Mouse (Mus musculus): Measurements from ENCODE around the gene Tnrc18.

Tnrc18 gene

GRCm38 (mm10) chr5:142723520-142724133, 93.8 kb downstream of the Tnrc18 start:
- no peak for DNase-seq (ENCODE audit: low spot score)

- no peak for DNase-seq (ENCODE audit: low spot score)
Measured at GRCm38 (mm10) chr5:142719897-142720296, 97.6 kb downstream of the Tnrc18 start.

DNA sequence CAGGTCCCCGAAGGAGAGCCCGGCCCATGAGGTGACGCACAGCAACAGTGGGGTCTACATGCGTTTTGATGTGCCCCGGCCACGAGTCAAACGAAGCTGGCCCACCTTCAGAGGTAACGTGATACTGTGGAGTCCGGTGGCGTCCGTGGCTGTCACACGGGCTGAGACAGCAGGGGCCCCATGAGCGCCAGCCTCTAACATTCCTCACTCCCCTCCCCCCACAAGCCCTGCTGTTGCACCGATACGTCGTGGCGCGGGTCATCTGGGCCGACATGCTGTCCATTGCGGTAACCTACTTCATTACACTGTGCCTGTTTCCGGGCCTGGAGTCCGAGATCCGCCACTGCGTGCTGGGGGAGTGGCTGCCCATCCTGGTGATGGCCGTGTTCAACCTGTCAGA, 99.0 kb downstream of the Tnrc18 start:
- DNase-seq (ENCODE audit: low spot score) = no peak

GRCm38 (mm10) chr5:142718037-142718436, 99.4 kb downstream of the Tnrc18 start:
- DNase-seq (ENCODE audit: low spot score) = no peak

DNA sequence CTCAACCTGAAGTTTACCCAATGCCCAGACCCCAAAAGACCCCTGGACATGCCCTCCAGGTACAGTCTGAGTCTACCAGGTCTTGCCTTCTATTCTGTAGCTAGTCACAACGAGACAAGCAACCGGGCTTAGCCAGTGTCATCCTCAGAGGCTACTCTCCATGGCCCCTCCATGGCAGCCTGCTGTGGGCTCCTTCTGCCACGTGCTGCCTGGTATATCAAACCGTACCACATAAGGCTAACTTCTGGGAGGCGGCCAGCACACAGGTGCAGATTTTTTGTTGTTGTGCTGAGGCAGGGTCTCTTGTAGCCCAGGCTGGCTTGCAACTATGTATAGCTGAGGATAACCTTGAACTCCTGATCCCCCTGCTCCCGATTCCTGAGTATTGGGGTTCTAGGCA, 101.4 kb downstream of the Tnrc18 start:
- DNase-seq (ENCODE audit: low spot score) = no peak

GRCm38 (mm10) chr5:142715059-142715458, 102.4 kb downstream of the Tnrc18 start:
- DNase-seq (ENCODE audit: low spot score) = no peak

- no peak for DNase-seq (ENCODE audit: low spot score)
Measured at GRCm38 (mm10) chr5:142713966-142714365, 103.5 kb downstream of the Tnrc18 start.

- DNase-seq (ENCODE audit: low spot score) = no peak
Measured at GRCm38 (mm10) chr5:142712373-142712772, 105.1 kb downstream of the Tnrc18 start.

DNA sequence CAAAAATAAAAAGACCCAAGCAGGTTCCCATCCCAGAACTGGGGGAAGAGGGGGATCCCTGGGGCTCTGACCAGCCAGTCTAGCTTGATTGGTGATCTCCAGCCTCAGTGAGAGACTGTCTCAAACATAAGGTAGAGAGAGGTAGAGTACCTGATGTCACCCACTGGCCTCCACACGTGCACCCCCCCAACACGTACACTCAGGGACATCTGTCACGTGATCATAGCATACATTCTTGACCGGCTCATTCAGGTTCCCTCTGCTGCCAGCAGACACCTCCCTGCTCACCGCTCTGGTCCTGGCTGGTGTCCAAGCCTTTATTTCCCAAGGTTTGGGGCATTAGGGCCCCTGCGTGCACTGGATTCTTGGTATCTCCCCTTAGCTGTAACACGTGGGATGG, 108.0 kb downstream of the Tnrc18 start:
- DNase-seq (ENCODE audit: low spot score) = no peak

DNA sequence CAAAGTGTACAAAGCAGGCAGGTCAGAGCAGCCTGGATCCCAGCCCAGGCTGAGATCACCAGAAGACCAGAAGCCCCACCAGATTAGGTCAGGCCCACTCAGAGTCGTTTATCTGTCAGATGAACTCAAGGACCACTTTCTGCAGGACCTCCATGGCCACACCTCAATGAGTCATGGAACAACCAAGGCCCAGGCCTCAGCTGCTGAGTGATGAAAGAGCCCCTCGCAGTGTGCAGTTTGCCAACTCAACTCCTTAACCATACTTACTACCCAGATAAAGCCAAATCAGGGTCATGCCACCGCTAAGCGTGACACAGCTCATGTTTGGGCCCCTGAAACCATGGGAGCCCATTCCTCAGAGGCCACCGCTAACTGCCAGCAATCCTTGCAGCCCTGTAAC, 109.8 kb downstream of the Tnrc18 start:
- DNase-seq (ENCODE audit: low spot score) = no peak

DNA sequence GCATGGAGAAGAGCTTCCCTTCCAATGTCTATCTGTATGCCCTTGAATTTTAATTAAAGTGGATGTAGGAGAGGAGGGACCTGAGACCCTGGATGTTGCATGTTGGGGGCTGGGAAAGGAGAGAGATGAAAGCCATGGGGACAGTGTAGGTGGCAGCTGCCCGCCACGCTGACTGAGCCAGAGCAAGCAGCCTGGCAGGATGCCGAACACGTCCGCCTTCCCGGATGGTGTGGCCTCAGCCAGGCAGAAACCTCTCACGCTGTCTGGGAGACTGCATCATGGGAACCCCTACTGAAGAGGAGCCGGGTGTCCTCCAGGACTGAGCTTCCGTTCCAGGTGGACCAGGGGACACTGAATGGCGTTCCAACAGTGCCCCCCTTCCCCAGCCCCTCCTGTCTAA, 113.9 kb downstream of the Tnrc18 start:
- DNase-seq (ENCODE audit: low spot score) = no peak

- no peak for DNase-seq (ENCODE audit: low spot score)
Measured at GRCm38 (mm10) chr5:142702511-142703138, 114.8 kb downstream of the Tnrc18 start.

GRCm38 (mm10) chr5:142701651-142702510, 115.6 kb downstream of the Tnrc18 start:
- no peak for DNase-seq (ENCODE audit: low spot score)

GRCm38 (mm10) chr5:142700842-142701589, 116.4 kb downstream of the Tnrc18 start:
- no peak for DNase-seq (ENCODE audit: low spot score)

GRCm38 (mm10) chr5:142697742-142698141, 119.7 kb downstream of the Tnrc18 start:
- no peak for DNase-seq (ENCODE audit: low spot score)

GRCm38 (mm10) chr5:142696865-142697264, 120.6 kb downstream of the Tnrc18 start:
- DNase-seq (ENCODE audit: low spot score) = no peak

- DNase-seq (ENCODE audit: low spot score) = no peak
Measured at GRCm38 (mm10) chr5:142696258-142696657, 121.2 kb downstream of the Tnrc18 start.

- DNase-seq (ENCODE audit: low spot score) = no peak
Measured at GRCm38 (mm10) chr5:142694627-142695340, 122.7 kb downstream of the Tnrc18 start.

- no peak for DNase-seq (ENCODE audit: low spot score)
Measured at GRCm38 (mm10) chr5:142693738-142694430, 123.6 kb downstream of the Tnrc18 start.

GRCm38 (mm10) chr5:142692971-142693737, 124.3 kb downstream of the Tnrc18 start:
- no peak for DNase-seq (ENCODE audit: low spot score)

All from ovary, adult 18-20 months (tissue).